ENCODE assay signal across 8 mouse cellular contexts in the genomic region with DNA sequence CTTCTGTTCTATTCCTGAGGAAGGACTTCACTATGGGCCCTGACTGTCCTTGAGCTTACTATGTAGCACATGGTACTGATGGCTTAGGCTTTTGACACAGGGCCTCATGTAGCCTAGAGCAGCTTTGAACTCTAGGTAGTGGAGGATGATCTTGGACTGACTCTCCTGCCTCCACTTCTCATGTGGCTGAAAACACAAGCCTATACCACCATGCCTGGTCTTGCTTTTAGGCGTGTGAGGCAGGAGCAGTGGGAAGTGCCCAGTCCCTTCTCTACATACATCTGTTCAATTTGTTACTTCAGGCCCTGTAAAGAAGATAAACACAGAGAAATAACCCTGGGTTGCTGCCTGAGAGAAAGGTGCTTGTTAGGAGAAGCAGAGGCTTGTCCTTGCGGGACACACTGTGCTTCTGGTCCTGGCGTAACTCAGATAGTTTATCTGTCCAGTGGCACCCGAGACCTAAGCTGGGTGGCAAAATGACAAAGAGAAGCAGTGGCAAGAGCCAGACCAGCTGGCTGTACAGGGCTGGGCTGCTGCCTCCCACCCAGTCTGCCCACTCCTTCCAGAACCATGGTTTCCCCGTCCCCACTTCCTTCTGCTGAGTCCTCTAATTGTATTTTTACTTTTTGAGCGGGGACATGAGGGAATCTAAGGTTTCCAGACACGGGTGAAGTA. TPM values are rescaled to one million over a fixed set of nuclear protein-coding genes. Genes with fewer than 3 reads are reported as not detected.
DNase-seq lines count a peak whose midpoint lies in the region; ATAC-seq and TF ChIP-seq lines count a peak whose summit lies in the region.

No protein-coding gene starts in this region.

- ATAC-seq in kidney, postnatal 0 days (replicated peaks; ENCODE audit: low FRiP score, low read depth), result no peak
- ATAC-seq in embryonic facial prominence, embryonic 15.5 days (ENCODE audit: insufficient number of reproducible peaks, low FRiP score, low TSS enrichment, low read depth), result peak; percentile 57; the same call in 1 of the 2 replicates
- peak; percentile 59; the same call in 1 of the 2 replicates for ATAC-seq in hindbrain, embryonic 15.5 days (ENCODE audit: low FRiP score, low read depth)
- peak; percentile 73 for ATAC-seq in midbrain, embryonic 15.5 days (replicated peaks)
- no peak for ATAC-seq in granulocyte monocyte progenitor cell, adult 5-6 weeks (replicated peaks; ENCODE audit: poor library complexity, severe bottlenecking)

- H3K27me3 ChIP-seq in kidney, postnatal 0 days (ENCODE audit: insufficient read depth, low read length), result no peaks in the 10 kb centered on the region
- no peaks in the 10 kb centered on the region for H3K27me3 ChIP-seq in embryonic facial prominence, embryonic 15.5 days
- H3K27me3 ChIP-seq in hindbrain, embryonic 15.5 days, result no peaks in the 10 kb centered on the region
- H3K27me3 ChIP-seq in midbrain, embryonic 15.5 days (replicated peaks), result no peaks in the 10 kb centered on the region
- H3K27me3 ChIP-seq in cerebellum, adult 2 months (ENCODE audit: control insufficient read depth, insufficient read depth, low read length), result no peaks in the 10 kb centered on the region

- peak overlapping the region; percentile 19; the same call in 1 of the 2 replicates for H3K27ac ChIP-seq in kidney, postnatal 0 days
- H3K27ac ChIP-seq in embryonic facial prominence, embryonic 15.5 days (replicated peaks), result peak overlapping the region; percentile 39; the same call in 1 of the 2 replicates
- peak overlapping the region; percentile 63 for H3K27ac ChIP-seq in hindbrain, embryonic 15.5 days (replicated peaks)
- H3K27ac ChIP-seq in midbrain, embryonic 15.5 days, result peak overlapping the region; percentile 53
- no peak overlapping the region for H3K27ac ChIP-seq in cerebellum, adult 2 months (ENCODE audit: insufficient read depth, low read length)

- 35% methylated on average over 7 of the region's 7 CpGs for WGBS in kidney, postnatal 0 days
- WGBS in embryonic facial prominence, embryonic 15.5 days, result 43% methylated on average over 7 of the region's 7 CpGs
- 63% methylated on average over 7 of the region's 7 CpGs for WGBS in hindbrain, embryonic 15.5 days
- WGBS in midbrain, embryonic 15.5 days, result 61% methylated on average over 7 of the region's 7 CpGs
- WGBS in cerebellum, adult 2 months, result 41% methylated on average over 7 of the region's 7 CpGs

- DNase-seq in kidney, postnatal 0 days (ENCODE audit: low spot score), result no peak
- no peak for DNase-seq in kidney, adult 18-20 months
- no peak for DNase-seq in right cerebral cortex, postnatal 4 days
- no peak for DNase-seq in cerebellum, adult 2 months

- H3K4me2 ChIP-seq in kidney, postnatal 0 days (ENCODE audit: low read length), result no peak overlapping the region
- H3K4me2 ChIP-seq in embryonic facial prominence, embryonic 15.5 days (replicated peaks), result no peak overlapping the region
- no peak overlapping the region for H3K4me2 ChIP-seq in hindbrain, embryonic 15.5 days
- no peak overlapping the region for H3K4me2 ChIP-seq in midbrain, embryonic 15.5 days

- no peak for TF ChIP-seq POLR2A in cerebellum, adult 2 months (IDR thresholded peaks at IDR 0.05; ENCODE audit: borderline replicate concordance, insufficient read depth, low read length)

- H3K36me3 ChIP-seq in kidney, postnatal 0 days (ENCODE audit: insufficient read depth, low read length), result no peaks in the 10 kb centered on the region
- no peaks in the 10 kb centered on the region for H3K36me3 ChIP-seq in embryonic facial prominence, embryonic 15.5 days
- no peaks in the 10 kb centered on the region for H3K36me3 ChIP-seq in hindbrain, embryonic 15.5 days
- H3K36me3 ChIP-seq in midbrain, embryonic 15.5 days (replicated peaks), result no peaks in the 10 kb centered on the region

- H3K4me3 ChIP-seq in kidney, postnatal 0 days (replicated peaks; ENCODE audit: low read depth, low read length), result no peak overlapping the region
- no peak overlapping the region for H3K4me3 ChIP-seq in embryonic facial prominence, embryonic 15.5 days (replicated peaks)
- H3K4me3 ChIP-seq in hindbrain, embryonic 15.5 days, result no peak overlapping the region
- no peak overlapping the region for H3K4me3 ChIP-seq in midbrain, embryonic 15.5 days
- H3K4me3 ChIP-seq in cerebellum, adult 2 months (replicated peaks; ENCODE audit: insufficient read depth, low read depth, low read length), result no peak overlapping the region

- TF ChIP-seq CTCF in kidney, postnatal 0 days (IDR thresholded peaks at IDR 0.05; ENCODE audit: low read depth), result no peak
- TF ChIP-seq CTCF in cerebellum, adult 2 months (IDR thresholded peaks at IDR 0.05; ENCODE audit: borderline replicate concordance, insufficient read depth, low read depth, low read length), result no peak

- no peaks in the 10 kb centered on the region for H3K9me3 ChIP-seq in kidney, postnatal 0 days (replicated peaks; ENCODE audit: low read length)
- no peaks in the 10 kb centered on the region for H3K9me3 ChIP-seq in embryonic facial prominence, embryonic 15.5 days (replicated peaks)
- H3K9me3 ChIP-seq in hindbrain, embryonic 15.5 days, result no peaks in the 10 kb centered on the region
- H3K9me3 ChIP-seq in midbrain, embryonic 15.5 days, result no peaks in the 10 kb centered on the region

- H3K9ac ChIP-seq in kidney, postnatal 0 days (ENCODE audit: low read depth, low read length), result no peak overlapping the region
- H3K9ac ChIP-seq in embryonic facial prominence, embryonic 15.5 days, result no peak overlapping the region
- H3K9ac ChIP-seq in hindbrain, embryonic 15.5 days, result no peak overlapping the region
- no peak overlapping the region for H3K9ac ChIP-seq in midbrain, embryonic 15.5 days

- no peaks in the 10 kb centered on the region for H3K4me1 ChIP-seq in kidney, postnatal 0 days (replicated peaks; ENCODE audit: insufficient read depth, low read length)
- peaks cover 17% of the 10 kb centered on the region for H3K4me1 ChIP-seq in embryonic facial prominence, embryonic 15.5 days
- H3K4me1 ChIP-seq in hindbrain, embryonic 15.5 days (replicated peaks), result peaks cover 14% of the 10 kb centered on the region; the same call in 1 of the 2 replicates
- peaks cover 10% of the 10 kb centered on the region for H3K4me1 ChIP-seq in midbrain, embryonic 15.5 days
- no peaks in the 10 kb centered on the region for H3K4me1 ChIP-seq in cerebellum, adult 2 months (ENCODE audit: control insufficient read depth, insufficient read depth, low read length)

RNA-seq across cellular contexts. Expression of gene Mat2a, which starts 14.9 kb away (rescaled TPM):
- 320 and 335 TPM in 2 replicates for polyA plus RNA-seq in kidney, postnatal 0 days (2015; fragmentation: Nextera tagmentation; extraction: Ambion mirVana)
- polyA plus RNA-seq in embryonic facial prominence, embryonic 15.5 days (2015; fragmentation: Nextera tagmentation; extraction: Ambion mirVana), result 294 and 307 TPM in 2 replicates
- polyA plus RNA-seq in hindbrain, embryonic 15.5 days (2015; fragmentation: Nextera tagmentation; extraction: Ambion mirVana), result 320 and 326 TPM in 2 replicates
- polyA plus RNA-seq in midbrain, embryonic 15.5 days (2015; fragmentation: Nextera tagmentation; extraction: Ambion mirVana), result 354 and 380 TPM in 2 replicates
- 387 and 444 TPM in 2 replicates for total RNA-seq in granulocyte monocyte progenitor cell, adult 5-6 weeks (2014; fragmentation: Nextera tagmentation)
- 211 and 247 TPM in 2 replicates for total RNA-seq in granulocyte monocyte progenitor cell, adult 5-6 weeks (2017)
- polyA plus RNA-seq in cerebellum, adult 2 months (2012; rRNA removed), result 187 and 200 TPM in 2 replicates

RNA-seq across cellular contexts. Expression of gene Ggcx, which starts 40.1 kb away (rescaled TPM):
- 19.1 and 21.7 TPM in 2 replicates for polyA plus RNA-seq in kidney, postnatal 0 days (2015; fragmentation: Nextera tagmentation; extraction: Ambion mirVana)
- 39.0 and 42.6 TPM in 2 replicates for polyA plus RNA-seq in embryonic facial prominence, embryonic 15.5 days (2015; fragmentation: Nextera tagmentation; extraction: Ambion mirVana)
- 17.0 and 20.7 TPM in 2 replicates for polyA plus RNA-seq in hindbrain, embryonic 15.5 days (2015; fragmentation: Nextera tagmentation; extraction: Ambion mirVana)
- 16.9 and 19.0 TPM in 2 replicates for polyA plus RNA-seq in midbrain, embryonic 15.5 days (2015; fragmentation: Nextera tagmentation; extraction: Ambion mirVana)
- total RNA-seq in granulocyte monocyte progenitor cell, adult 5-6 weeks (2014; fragmentation: Nextera tagmentation), result 7.9 and 8.8 TPM in 2 replicates
- 9.6 and 19.7 TPM in 2 replicates for total RNA-seq in granulocyte monocyte progenitor cell, adult 5-6 weeks (2017)
- 22.9 and 23.5 TPM in 2 replicates for polyA plus RNA-seq in cerebellum, adult 2 months (2012; rRNA removed)

Comparison
In these comparisons a context has a peak if more than half of its experiments do, and no peak if none do; other contexts are left out.
1. ATAC-seq: peak in embryonic facial prominence, embryonic 15.5 days (single experiment), hindbrain, embryonic 15.5 days (single experiment) and midbrain, embryonic 15.5 days (single experiment); none in kidney, postnatal 0 days (single experiment) and granulocyte monocyte progenitor cell, adult 5-6 weeks (single experiment).